Mouse (Mus musculus): ENCODE results near the gene Colq.

DNA sequence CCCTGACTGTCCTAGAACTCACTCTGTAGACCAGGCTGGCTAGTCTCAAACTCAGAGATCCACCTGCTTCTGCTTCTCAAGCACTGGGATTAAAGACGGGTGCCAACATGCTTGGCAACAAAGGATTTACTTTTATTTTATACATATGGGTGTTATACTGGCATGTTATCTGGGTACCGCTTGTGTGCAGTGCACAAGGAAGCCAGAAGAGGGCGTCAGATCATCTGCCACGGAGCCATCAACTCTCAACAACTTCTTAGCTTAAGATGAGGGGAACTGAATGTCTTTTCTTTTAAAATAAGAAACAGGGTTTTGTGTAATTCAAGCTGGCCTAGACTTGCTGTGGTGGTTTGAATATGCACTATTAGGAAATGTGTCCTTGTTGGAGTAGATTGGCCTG lies 20.8 kb upstream of the Colq start:
- TF ChIP-seq CTCF (IDR thresholded peaks at IDR 0.05; ENCODE audit: borderline replicate concordance, insufficient read depth, low read depth, low read length) (no peak), POLR2A (IDR thresholded peaks at IDR 0.05; ENCODE audit: borderline replicate concordance, insufficient read depth, low read length) (no peak)
